Comparison of ENCODE assay signal across 8 mouse cellular contexts in genomic region chr10:77211116-77211570, GRCm38 (mm10). TPM values are rescaled to one million over a fixed set of nuclear protein-coding genes. Genes with fewer than 3 reads are reported as not detected.
DNase-seq lines count a peak whose midpoint lies in the region; ATAC-seq and TF ChIP-seq lines count a peak whose summit lies in the region.

No protein-coding gene starts in this region.

- intact Hi-C loops in heart, postnatal 25 days (cut with DNase I), result loop anchor here (5.0 kb wide), 1 partner anchor 36 kb away; no protein-coding TSS in a partner anchor

- H3K9me3 ChIP-seq in limb, embryonic 15.5 days, result no peaks in the 10 kb centered on the region
- no peaks in the 10 kb centered on the region for H3K9me3 ChIP-seq in forebrain, embryonic 11.5 days (ENCODE audit: control insufficient read depth, low read length)

- no peak overlapping the region for H3K9ac ChIP-seq in limb, embryonic 15.5 days
- no peak overlapping the region for H3K9ac ChIP-seq in forebrain, embryonic 11.5 days (ENCODE audit: low read length)

- peak; percentile 29; the same call in 1 of the 2 replicates for TF ChIP-seq POLR2A in embryonic fibroblast, embryonic 13.5 days (IDR thresholded peaks at IDR 0.05; ENCODE audit: low read depth, low read length)

- peaks cover 28% of the 10 kb centered on the region for H3K4me1 ChIP-seq in embryonic fibroblast, embryonic 13.5 days (ENCODE audit: control insufficient read depth, insufficient read depth, low read length)
- peaks cover 49% of the 10 kb centered on the region for H3K4me1 ChIP-seq in limb, embryonic 15.5 days
- 0 out of 2 replicates have a peak, but pooled peaks cover 2% of the 10 kb centered on the region for H3K4me1 ChIP-seq in forebrain, embryonic 11.5 days (replicated peaks; ENCODE audit: control insufficient read depth, insufficient read depth, low read length)

- peak; percentile 83 for DNase-seq in urinary bladder, postnatal 14 days (ENCODE audit: low spot score)
- DNase-seq in urinary bladder, postnatal 10 days (ENCODE audit: low spot score), result no peak
- peak; percentile 76 for DNase-seq in heart, postnatal 25 days (ENCODE audit: low spot score)
- peak; percentile 29 for DNase-seq in ovary, postnatal 14 days (ENCODE audit: low spot score)
- no peak for DNase-seq in layer of hippocampus, adult 8-10 months (ENCODE audit: low spot score in 2 of 2)
- DNase-seq in forebrain, embryonic 11.5 days (ENCODE audit: low spot score), result no peak

- peak; percentile 41; the same call in 1 of the 2 replicates for ATAC-seq in limb, embryonic 15.5 days (ENCODE audit: insufficient number of reproducible peaks, low FRiP score, low TSS enrichment, low read depth)
- no peak for ATAC-seq in forebrain, embryonic 11.5 days (replicated peaks; ENCODE audit: low FRiP score)

- TF ChIP-seq CTCF in embryonic fibroblast, embryonic 13.5 days (IDR thresholded peaks at IDR 0.05; ENCODE audit: borderline replicate concordance, insufficient read depth, low read length), result no peak

- peak overlapping the region; percentile 93 for H3K27ac ChIP-seq in embryonic fibroblast, embryonic 13.5 days (ENCODE audit: insufficient read depth, low read length)
- H3K27ac ChIP-seq in limb, embryonic 15.5 days, result peak overlapping the region; percentile 43
- no peak overlapping the region; the same call in 1 of the 2 replicates for H3K27ac ChIP-seq in forebrain, embryonic 11.5 days (ENCODE audit: low read depth, low read length)

- H3K4me2 ChIP-seq in limb, embryonic 15.5 days, result no peak overlapping the region
- no peak overlapping the region for H3K4me2 ChIP-seq in forebrain, embryonic 11.5 days (ENCODE audit: low read depth, low read length, severe bottlenecking)

- 27% methylated on average over 11 of the region's 11 CpGs for WGBS in limb, embryonic 15.5 days
- WGBS in forebrain, embryonic 11.5 days, result 82% methylated on average over 11 of the region's 11 CpGs

- H3K36me3 ChIP-seq in limb, embryonic 15.5 days, result no peaks in the 10 kb centered on the region
- no peaks in the 10 kb centered on the region for H3K36me3 ChIP-seq in forebrain, embryonic 11.5 days (ENCODE audit: control insufficient read depth, insufficient read depth, low read length)

- H3K27me3 ChIP-seq in limb, embryonic 15.5 days, result no peaks in the 10 kb centered on the region
- no peaks in the 10 kb centered on the region for H3K27me3 ChIP-seq in forebrain, embryonic 11.5 days (ENCODE audit: control insufficient read depth, insufficient read depth, low read length)

- H3K4me3 ChIP-seq in embryonic fibroblast, embryonic 13.5 days (ENCODE audit: insufficient read depth, low read length), result no peak overlapping the region
- no peak overlapping the region for H3K4me3 ChIP-seq in limb, embryonic 15.5 days
- H3K4me3 ChIP-seq in forebrain, embryonic 11.5 days (ENCODE audit: low read depth, low read length), result no peak overlapping the region

RNA-seq across cellular contexts. Expression of gene Col18a1, which starts 44.8 kb away (rescaled TPM):
- polyA plus RNA-seq in embryonic fibroblast, embryonic 13.5 days (2011; ENCODE audit: insufficient read length, low read depth, missing spikeins), result 85.0 and 92.0 TPM in 2 replicates
- 10 to 100 TPM; 13.0 to 15.3 TPM for total RNA-seq in heart, postnatal 25 days (2021)
- 93.5 and 100.0 TPM in 2 replicates for polyA plus RNA-seq in limb, embryonic 15.5 days (2015; fragmentation: Nextera tagmentation; extraction: Ambion mirVana)
- total RNA-seq in layer of hippocampus, adult 8-10 months (2022), result 1 to 10 TPM; 3.9 to 4.5 (median 4.3) TPM
- 79.0 and 86.7 TPM in 2 replicates for polyA plus RNA-seq in forebrain, embryonic 11.5 days (2014; fragmentation: Nextera tagmentation; extraction: Ambion mirVana)

RNA-seq across cellular contexts. Expression of gene Pofut2, which starts 47.9 kb away (rescaled TPM):
- polyA plus RNA-seq in embryonic fibroblast, embryonic 13.5 days (2011; ENCODE audit: insufficient read length, low read depth, missing spikeins), result 91.4 and 101 TPM in 2 replicates
- 10 to 100 TPM; 39.9 to 45.1 TPM for total RNA-seq in heart, postnatal 25 days (2021)
- polyA plus RNA-seq in limb, embryonic 15.5 days (2015; fragmentation: Nextera tagmentation; extraction: Ambion mirVana), result 187 and 210 TPM in 2 replicates
- 10 to 100 TPM; 30.8 to 38.4 (median 32.9) TPM for total RNA-seq in layer of hippocampus, adult 8-10 months (2022)
- 67.0 and 78.0 TPM in 2 replicates for polyA plus RNA-seq in forebrain, embryonic 11.5 days (2014; fragmentation: Nextera tagmentation; extraction: Ambion mirVana)

Comparison
In these comparisons a context has a peak if more than half of its experiments do, and no peak if none do; other contexts are left out.
1. DNase-seq: peak in urinary bladder, postnatal 14 days (single experiment), heart, postnatal 25 days (single experiment) and ovary, postnatal 14 days (single experiment); none in urinary bladder, postnatal 10 days (single experiment), layer of hippocampus, adult 8-10 months (0 of 2) and forebrain, embryonic 11.5 days (single experiment).